Mouse (Mus musculus): ENCODE measurements around the gene Gpr108. TPM values are rescaled to one million over a fixed set of nuclear protein-coding genes. Genes with fewer than 3 reads are reported as not detected.

The Gpr108 gene
- polyA plus RNA-seq, 1 experiment from 2014 or later: 50.3 TPM

- H3K36me3 ChIP-seq (ENCODE audit: inconsistent target): no peaks in the 10 kb centered on the region
- no peaks in the 10 kb centered on the region for H3K79me2 ChIP-seq (ENCODE audit: inconsistent target)
- WGBS (ENCODE audit: missing documents): 52% methylated on average over 12 of the region's 12 CpGs
- no peak overlapping the region for H3K27ac ChIP-seq
- no peak overlapping the region for H3K4me3 ChIP-seq (ENCODE audit: inconsistent target)
Observed at GRCm38 (mm10) chr17:57188510-57189192, 59.6 kb downstream of the Gpr108 start.

- 70% methylated on average over 2 of the region's 2 CpGs for WGBS (ENCODE audit: missing documents)
- Histone ChIP-seq H3K4me3 (ENCODE audit: inconsistent target) (no peak overlapping the region), H3K36me3 (ENCODE audit: inconsistent target) (no peaks in the 10 kb centered on the region), H3K79me2 (ENCODE audit: inconsistent target) (no peaks in the 10 kb centered on the region), H3K27ac (no peak overlapping the region)
Observed at GRCm38 (mm10) chr17:57185641-57186040, 62.6 kb downstream of the Gpr108 start.

Other genes with a start within 250 kb of the Gpr108 start
- not detected in 3 replicates for gene Pspn, start 248.4 kb downstream of the Gpr108 start, polyA plus RNA-seq (2018)
- gene Gtf2f1, start 237.2 kb downstream of the Gpr108 start, polyA plus RNA-seq (2018): 63.3 to 154 TPM (median 75.9 TPM) in 3 replicates
- gene Gm17949, start 237.0 kb downstream of the Gpr108 start, polyA plus RNA-seq (2018): not detected in 3 replicates
- gene Khsrp, start 216.9 kb downstream of the Gpr108 start, polyA plus RNA-seq (2018): 33.8 to 48.2 TPM (median 45.0 TPM) in 3 replicates
- not detected in 3 replicates for gene Slc25a41, start 206.8 kb downstream of the Gpr108 start, polyA plus RNA-seq (2018)
- gene Crb3, start 189.3 kb downstream of the Gpr108 start, polyA plus RNA-seq (2018): not detected in 3 replicates
- gene Slc25a23, start 188.6 kb downstream of the Gpr108 start, polyA plus RNA-seq (2018): 4.0 to 8.6 TPM (median 6.8 TPM) in 3 replicates
- 14.1 to 26.5 TPM (median 15.7 TPM) in 3 replicates for gene Dennd1c, start 169.9 kb downstream of the Gpr108 start, polyA plus RNA-seq (2018)
- gene Tubb4a, start 160.7 kb downstream of the Gpr108 start, polyA plus RNA-seq (2018): 0.15 to 0.36 TPM (median 0.27 TPM) in 3 replicates
- 2.6 to 9.9 TPM (median 7.6 TPM) in 3 replicates for gene Tnfsf9, start 143.1 kb downstream of the Gpr108 start, polyA plus RNA-seq (2018)
- not detected in 3 replicates for gene Cd70, start 98.7 kb downstream of the Gpr108 start, polyA plus RNA-seq (2018)
- gene Tnfsf14, start 54.3 kb downstream of the Gpr108 start, polyA plus RNA-seq (2018): 1.7 to 2.2 TPM (median 2.2 TPM) in 3 replicates
- 15.9 to 57.7 TPM (median 40.8 TPM) in 3 replicates for gene C3, start 20.3 kb downstream of the Gpr108 start, polyA plus RNA-seq (2018)
- gene Trip10, start 1.0 kb upstream of the Gpr108 start, polyA plus RNA-seq (2018): 16.5 to 20.2 TPM (median 17.0 TPM) in 3 replicates
- gene Vav1, start 30.7 kb upstream of the Gpr108 start, polyA plus RNA-seq (2018): 91.4 to 144 TPM (median 106 TPM) in 3 replicates
- 496 to 766 TPM (median 742 TPM) in 3 replicates for gene Adgre1, start 110.2 kb upstream of the Gpr108 start, polyA plus RNA-seq (2018)

Data from macrophage (primary cell).